Mouse (Mus musculus): ENCODE results near the gene Tmem229a.
A peak's percentile ranks its signal among the peaks of the same experiment; 100 is the strongest.

Tmem229a gene

DNA sequence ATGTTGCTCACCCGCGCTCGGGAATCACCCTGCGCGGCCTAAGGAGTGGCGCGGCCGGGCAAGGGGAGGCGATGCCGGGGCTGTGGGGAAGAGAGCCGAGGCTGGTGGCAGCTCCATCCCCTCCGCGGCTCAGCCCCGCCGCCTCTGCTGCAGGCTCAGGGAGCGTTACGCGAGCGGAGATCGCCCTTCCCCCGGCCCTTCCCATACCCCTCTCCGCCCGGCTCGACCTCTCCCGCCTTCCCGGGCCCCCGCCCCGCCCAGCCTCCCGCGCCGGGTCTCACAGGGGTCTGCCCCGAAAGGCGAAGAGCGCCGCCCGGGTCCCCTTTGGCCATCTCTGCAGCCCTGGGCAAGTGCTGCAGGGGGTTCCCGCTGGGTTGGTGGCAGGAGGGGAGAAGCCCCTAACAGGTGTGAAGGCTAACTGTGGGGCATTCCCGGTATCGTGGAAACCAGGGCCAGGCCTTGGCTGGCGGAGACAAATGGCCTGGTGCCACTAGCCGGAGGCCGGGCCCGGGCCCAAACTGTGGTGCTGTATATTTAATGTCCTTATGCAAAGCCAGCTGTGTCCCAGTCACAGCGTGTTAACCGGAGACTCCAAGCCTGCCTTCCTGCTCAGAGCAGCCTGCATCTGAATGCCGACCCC is at the start of gene Tmem229a:
TSS of gene Tmem229a (minus strand) at position 352 of the 640 bp plus-strand sequence.
- peak; percentile 63 to 84 for DNase-seq (ENCODE audit: low spot score in 2 of 2)

- DNase-seq (ENCODE audit: low spot score in 2 of 2), result no peak
Measured at GRCm38 (mm10) chr6:24993754-24994153, 37.7 kb upstream of the Tmem229a start.

DNA sequence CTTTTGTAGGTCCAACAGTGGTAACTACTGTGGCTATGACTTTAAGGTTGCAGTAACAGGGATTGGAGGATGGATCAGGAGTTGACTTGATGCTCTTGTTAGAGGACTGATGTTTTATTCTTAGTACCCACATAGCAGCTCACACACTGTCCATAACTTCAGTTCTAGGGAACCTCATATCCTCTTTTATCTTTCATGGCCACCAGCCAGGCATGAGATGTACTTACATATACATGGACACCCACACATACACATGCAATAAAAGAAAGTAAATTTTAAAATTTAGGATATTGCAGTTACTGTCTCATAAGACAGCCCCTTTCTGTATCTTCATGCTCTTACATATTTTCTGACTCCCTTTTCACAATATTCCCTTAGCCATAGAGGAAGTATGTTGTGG is 33.7 kb upstream of the Tmem229a start:
- no peak for DNase-seq (ENCODE audit: low spot score in 2 of 2)

GRCm38 (mm10) chr6:24976176-24976575 is 20.1 kb upstream of the Tmem229a start:
- DNase-seq (ENCODE audit: low spot score in 2 of 2), result no peak

DNA sequence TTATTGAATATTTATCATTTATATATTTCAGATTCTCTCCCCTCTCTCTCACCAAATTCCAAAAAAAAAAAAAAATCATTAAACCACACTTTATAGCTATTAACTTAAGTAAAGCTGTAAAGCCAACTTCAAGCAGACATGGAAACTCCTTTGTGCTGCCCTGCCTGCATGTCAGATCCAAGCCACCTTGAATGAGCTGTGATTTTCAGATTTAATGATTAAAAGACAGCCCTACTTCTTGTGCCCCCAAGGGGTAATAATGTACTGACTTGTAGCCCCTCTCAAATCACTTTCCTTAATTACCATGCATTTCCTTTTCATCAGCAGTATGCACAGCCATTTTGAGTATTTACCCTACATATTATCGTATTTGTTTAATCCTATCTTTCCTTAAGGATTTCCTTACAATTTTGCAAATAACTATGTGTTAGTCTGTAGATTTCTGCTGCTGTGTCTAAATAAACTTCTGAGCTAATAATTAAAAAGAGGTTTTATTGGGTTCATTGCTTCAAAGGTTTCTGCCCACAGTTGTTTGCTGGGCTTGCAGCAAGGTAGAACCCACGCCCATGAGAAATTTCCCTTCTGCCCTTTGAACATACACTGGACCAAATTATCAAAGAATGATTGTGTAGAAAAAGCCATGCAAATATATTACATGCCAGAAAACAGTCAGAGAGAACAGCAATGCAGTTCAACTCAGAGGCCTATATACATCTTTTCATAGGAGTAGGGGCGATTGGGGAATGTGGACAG is 12.6 kb upstream of the Tmem229a start:
- DNase-seq (ENCODE audit: low spot score in 2 of 2), result no peak

- no peak for DNase-seq (ENCODE audit: low spot score in 2 of 2)
Measured at GRCm38 (mm10) chr6:24967726-24968125, 11.6 kb upstream of the Tmem229a start.

- DNase-seq (ENCODE audit: low spot score in 2 of 2), result no peak
Measured at GRCm38 (mm10) chr6:24966010-24966682, 10.0 kb upstream of the Tmem229a start.

- no peak for DNase-seq (ENCODE audit: low spot score in 2 of 2)
Measured at GRCm38 (mm10) chr6:24963754-24964153, 7.7 kb upstream of the Tmem229a start.

DNA sequence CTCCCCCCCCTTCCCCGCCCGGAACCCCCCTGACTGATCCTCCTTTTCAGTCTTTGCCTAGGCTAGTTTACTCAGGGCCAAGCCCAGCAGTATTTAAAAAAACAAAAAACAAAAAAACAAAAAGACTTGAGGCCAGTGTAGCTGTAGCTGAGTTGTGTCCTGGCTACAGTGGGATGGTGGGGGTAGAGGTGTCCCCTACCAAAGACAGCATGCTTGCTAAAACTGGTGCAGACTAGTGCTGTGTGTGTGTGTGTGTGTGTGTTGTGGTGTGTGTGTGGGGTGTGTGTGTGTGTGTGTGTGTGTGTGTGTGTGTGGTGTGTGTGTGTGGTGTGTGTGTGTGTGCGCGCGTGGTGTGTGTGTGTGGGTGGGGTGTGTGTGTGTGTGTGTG is 483 bp upstream of the Tmem229a start:
- no peak for DNase-seq (ENCODE audit: low spot score in 2 of 2)

- DNase-seq (ENCODE audit: low spot score in 2 of 2), result peak; percentile 33 to 67
Measured at GRCm38 (mm10) chr6:24955131-24955945, 759 bp downstream of the Tmem229a start.

- no peak for DNase-seq (ENCODE audit: low spot score in 2 of 2)
Measured at GRCm38 (mm10) chr6:24954126-24954525, 2.0 kb downstream of the Tmem229a start.

DNA sequence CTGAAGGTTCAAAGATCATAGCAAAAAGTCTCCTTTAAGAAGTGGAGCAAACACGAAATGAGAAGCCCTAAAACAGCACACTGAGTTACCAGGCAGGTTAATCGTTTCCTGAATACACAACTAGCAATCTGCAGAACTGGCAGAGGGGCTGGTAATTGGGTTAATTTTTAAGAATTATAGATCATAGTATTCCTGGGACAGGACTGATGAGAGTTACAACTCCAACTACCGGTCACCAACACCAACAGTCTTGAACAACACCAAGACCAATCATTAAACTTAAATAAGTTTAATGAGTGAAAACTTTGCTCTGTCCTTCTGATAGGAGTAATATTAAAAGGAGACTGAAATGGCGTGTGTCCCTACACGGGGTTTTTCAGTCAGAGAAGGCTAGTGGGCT is 3.8 kb downstream of the Tmem229a start:
- DNase-seq (ENCODE audit: low spot score in 2 of 2), result no peak

GRCm38 (mm10) chr6:24950669-24951068 is 5.4 kb downstream of the Tmem229a start:
- DNase-seq (ENCODE audit: low spot score in 2 of 2), result no peak

DNA sequence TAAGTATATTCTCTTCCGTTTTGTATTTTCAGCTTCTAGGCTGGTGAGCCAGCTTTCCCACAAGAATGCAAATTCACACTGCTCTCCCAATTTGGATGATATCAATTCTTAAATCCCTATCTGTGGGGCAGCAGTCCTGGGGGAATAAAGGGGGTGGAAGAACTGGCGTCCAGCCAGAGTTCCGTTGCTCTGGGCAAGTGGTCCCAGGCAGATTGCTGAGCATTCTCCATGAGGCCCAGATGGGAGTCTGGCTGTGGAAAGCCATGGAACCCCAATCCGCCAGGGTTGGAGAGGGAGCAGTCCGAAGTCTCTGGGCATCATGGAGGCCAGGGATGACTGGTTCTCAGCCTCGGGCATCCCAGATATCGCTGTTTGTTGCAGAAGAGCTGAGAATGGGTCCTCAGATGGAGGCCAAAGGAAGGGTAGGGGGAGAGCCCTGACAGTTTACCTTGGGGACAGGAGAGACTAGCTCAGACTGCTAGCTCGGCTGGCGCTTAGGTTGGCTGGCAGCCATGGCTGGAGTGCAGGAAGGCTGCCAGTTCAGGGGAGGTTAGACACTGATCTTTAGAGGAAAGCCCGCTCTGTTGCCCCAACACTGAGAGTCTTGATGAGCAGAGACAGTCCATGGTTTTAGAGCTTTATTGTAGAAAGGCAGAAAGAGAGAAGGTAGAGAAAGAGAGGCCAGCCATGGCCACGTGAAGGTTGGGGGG is 30.9 kb downstream of the Tmem229a start:
- DNase-seq (ENCODE audit: low spot score in 2 of 2), result peak; percentile 21 to 42

GRCm38 (mm10) chr6:24913591-24913990 is 42.5 kb downstream of the Tmem229a start:
- no peak for DNase-seq (ENCODE audit: low spot score in 2 of 2)

GRCm38 (mm10) chr6:24910728-24911105 is 45.4 kb downstream of the Tmem229a start:
- DNase-seq (ENCODE audit: low spot score in 2 of 2), result no peak

DNA sequence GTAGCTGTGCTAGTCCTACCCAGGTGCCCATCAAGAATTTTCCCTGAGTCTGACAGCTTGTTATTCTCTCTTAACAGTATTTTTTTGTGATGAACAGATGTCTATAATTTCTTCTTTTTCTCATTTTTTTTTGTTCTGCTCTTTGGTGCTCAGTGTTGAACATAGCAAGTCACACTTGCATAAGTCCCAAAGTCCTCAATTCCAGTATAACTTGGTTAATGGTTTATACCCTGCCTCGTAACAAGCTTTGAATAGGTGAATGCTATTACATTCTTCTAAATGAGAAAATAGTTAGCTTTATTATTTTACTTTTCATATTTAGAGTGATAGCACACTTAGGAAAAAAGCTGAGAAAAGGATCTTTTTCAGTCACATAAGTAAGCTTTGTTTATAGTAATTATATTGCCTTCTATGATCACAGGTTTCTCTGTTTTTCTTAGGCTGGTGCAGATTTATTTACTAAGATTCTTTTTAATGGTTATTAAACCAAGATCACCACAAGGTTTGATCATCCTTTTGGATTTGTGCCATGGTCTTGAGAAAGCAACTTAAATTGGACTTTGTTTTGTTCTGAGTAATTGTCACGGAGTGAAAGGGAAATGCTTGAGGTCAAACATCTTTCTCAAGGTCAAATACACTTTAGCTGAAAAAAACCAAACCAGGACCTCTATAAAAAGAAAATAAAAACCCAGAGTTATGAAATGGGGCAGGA is 45.9 kb downstream of the Tmem229a start:
- no peak for DNase-seq (ENCODE audit: low spot score in 2 of 2)

DNA sequence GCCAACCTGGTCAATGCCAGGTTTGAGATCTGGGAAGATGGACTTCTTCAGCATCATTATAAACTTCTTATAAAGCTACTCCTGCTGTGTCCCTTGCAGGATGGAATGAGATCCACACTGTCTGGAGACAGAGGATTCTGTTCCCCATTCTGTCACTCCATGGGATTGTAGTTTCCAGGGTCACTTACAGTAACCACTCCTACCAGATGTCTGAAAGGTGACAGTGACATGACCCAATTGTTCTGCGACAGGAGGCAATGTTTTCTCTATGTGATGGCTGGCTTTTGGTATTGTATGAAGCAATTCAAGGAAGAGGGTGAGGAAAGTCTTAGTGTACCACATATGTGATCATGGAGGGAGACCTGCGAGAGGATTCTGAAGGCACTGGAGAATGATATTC is 48.3 kb downstream of the Tmem229a start:
- DNase-seq (ENCODE audit: low spot score in 2 of 2), result no peak

DNA sequence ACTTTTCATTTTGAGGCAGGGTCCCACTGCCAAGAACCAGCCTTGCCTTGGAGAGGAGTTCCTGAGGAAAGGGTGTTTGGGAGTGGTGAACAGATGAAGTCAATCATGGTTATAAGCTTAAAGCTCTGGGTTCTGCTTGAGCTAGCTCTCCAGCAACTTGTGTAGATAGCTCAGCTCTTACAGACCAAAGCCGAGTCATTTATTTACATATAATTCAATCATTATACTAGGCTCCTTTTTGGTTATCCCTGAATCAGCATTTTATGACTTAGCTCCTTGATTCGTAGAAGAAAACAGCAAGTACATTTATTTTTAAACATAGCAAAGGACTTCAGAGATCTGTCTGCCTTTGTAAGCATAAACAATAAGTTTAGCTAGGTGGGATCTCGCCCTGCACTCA is 51.0 kb downstream of the Tmem229a start:
- no peak for DNase-seq (ENCODE audit: low spot score in 2 of 2)

Data from cerebellum, postnatal 4 days (tissue).